Mouse (Mus musculus): Measurements from ENCODE around the gene Scube2. TPM values are rescaled to one million over a fixed set of nuclear protein-coding genes. Genes with fewer than 3 reads are reported as not detected.
A peak's percentile ranks its signal among the peaks of the same experiment; 100 is the strongest.

Gene Scube2
- 0.35 and 0.57 TPM in 2 replicates for polyA plus RNA-seq (2012; rRNA removed)

- Histone ChIP-seq H3K4me3 (ENCODE audit: insufficient read depth, low read length) (peak within 1 kb of the TSS; percentile 33), H3K27ac (ENCODE audit: insufficient read depth, low read length) (no peak within 1 kb of the TSS), H3K4me1 (ENCODE audit: control insufficient read depth, insufficient read depth, low read length) (no peaks in the 10 kb centered on the region)
- TF ChIP-seq CTCF (IDR thresholded peaks at IDR 0.05; ENCODE audit: extremely low read depth, insufficient read depth, low read length) (no peak), POLR2A (IDR thresholded peaks at IDR 0.05; ENCODE audit: extremely low read depth, insufficient read depth, low read length) (no peak)
These were observed at the start of gene Scube2 for GRCm38 (mm10) chr7:109865370-109866229. Gene Scube2 (minus strand): TSS chr7:109865679.

GRCm38 (mm10) chr7:109906165-109906564 lies 40.7 kb upstream of the Scube2 start:
- H3K4me3 ChIP-seq (ENCODE audit: insufficient read depth, low read length): no peak overlapping the region
- no peak for TF ChIP-seq CTCF (IDR thresholded peaks at IDR 0.05; ENCODE audit: extremely low read depth, insufficient read depth, low read length)
- TF ChIP-seq POLR2A (IDR thresholded peaks at IDR 0.05; ENCODE audit: extremely low read depth, insufficient read depth, low read length): no peak
- no peak overlapping the region for H3K27ac ChIP-seq (ENCODE audit: insufficient read depth, low read length)
- no peaks in the 10 kb centered on the region for H3K4me1 ChIP-seq (ENCODE audit: control insufficient read depth, insufficient read depth, low read length)

GRCm38 (mm10) chr7:109900921-109901320 lies 35.4 kb upstream of the Scube2 start:
- H3K27ac ChIP-seq (ENCODE audit: insufficient read depth, low read length): no peak overlapping the region
- no peak for TF ChIP-seq CTCF (IDR thresholded peaks at IDR 0.05; ENCODE audit: extremely low read depth, insufficient read depth, low read length)
- no peak for TF ChIP-seq POLR2A (IDR thresholded peaks at IDR 0.05; ENCODE audit: extremely low read depth, insufficient read depth, low read length)
- H3K4me1 ChIP-seq (ENCODE audit: control insufficient read depth, insufficient read depth, low read length): no peaks in the 10 kb centered on the region
- H3K4me3 ChIP-seq (ENCODE audit: insufficient read depth, low read length): no peak overlapping the region

- Histone ChIP-seq H3K4me3 (ENCODE audit: insufficient read depth, low read length) (no peak overlapping the region), H3K27ac (ENCODE audit: insufficient read depth, low read length) (no peak overlapping the region), H3K4me1 (ENCODE audit: control insufficient read depth, insufficient read depth, low read length) (no peaks in the 10 kb centered on the region)
- no peak for TF ChIP-seq POLR2A (IDR thresholded peaks at IDR 0.05; ENCODE audit: extremely low read depth, insufficient read depth, low read length)
- TF ChIP-seq CTCF (IDR thresholded peaks at IDR 0.05; ENCODE audit: extremely low read depth, insufficient read depth, low read length): no peak
These were observed 33.4 kb upstream of the Scube2 start for GRCm38 (mm10) chr7:109898911-109899310.

- H3K27ac ChIP-seq (ENCODE audit: insufficient read depth, low read length): no peak overlapping the region
- TF ChIP-seq CTCF (IDR thresholded peaks at IDR 0.05; ENCODE audit: extremely low read depth, insufficient read depth, low read length): peak; percentile 83
- no peak for TF ChIP-seq POLR2A (IDR thresholded peaks at IDR 0.05; ENCODE audit: extremely low read depth, insufficient read depth, low read length)
These were observed 27.1 kb upstream of the Scube2 start for GRCm38 (mm10) chr7:109892530-109892929.

GRCm38 (mm10) chr7:109891786-109892185 lies 26.3 kb upstream of the Scube2 start:
- H3K4me1 ChIP-seq (ENCODE audit: control insufficient read depth, insufficient read depth, low read length): no peaks in the 10 kb centered on the region
- no peak overlapping the region for H3K27ac ChIP-seq (ENCODE audit: insufficient read depth, low read length)
- no peak overlapping the region for H3K4me3 ChIP-seq (ENCODE audit: insufficient read depth, low read length)
- TF ChIP-seq POLR2A (IDR thresholded peaks at IDR 0.05; ENCODE audit: extremely low read depth, insufficient read depth, low read length): no peak
- no peak for TF ChIP-seq CTCF (IDR thresholded peaks at IDR 0.05; ENCODE audit: extremely low read depth, insufficient read depth, low read length)

More at GRCm38 (mm10) chr7:109892530-109892929, 27.1 kb upstream of the Scube2 start:
- H3K4me1 ChIP-seq (ENCODE audit: control insufficient read depth, insufficient read depth, low read length): no peaks in the 10 kb centered on the region
- H3K4me3 ChIP-seq (ENCODE audit: insufficient read depth, low read length): no peak overlapping the region

- no peak overlapping the region for H3K4me3 ChIP-seq (ENCODE audit: insufficient read depth, low read length)
- no peaks in the 10 kb centered on the region for H3K4me1 ChIP-seq (ENCODE audit: control insufficient read depth, insufficient read depth, low read length)
- H3K27ac ChIP-seq (ENCODE audit: insufficient read depth, low read length): no peak overlapping the region
- no peak for TF ChIP-seq CTCF (IDR thresholded peaks at IDR 0.05; ENCODE audit: extremely low read depth, insufficient read depth, low read length)
- TF ChIP-seq POLR2A (IDR thresholded peaks at IDR 0.05; ENCODE audit: extremely low read depth, insufficient read depth, low read length): no peak
These were observed 24.8 kb upstream of the Scube2 start for GRCm38 (mm10) chr7:109890256-109890655.

- TF ChIP-seq POLR2A (IDR thresholded peaks at IDR 0.05; ENCODE audit: extremely low read depth, insufficient read depth, low read length) (no peak), CTCF (IDR thresholded peaks at IDR 0.05; ENCODE audit: extremely low read depth, insufficient read depth, low read length) (no peak)
- no peak overlapping the region for H3K4me3 ChIP-seq (ENCODE audit: insufficient read depth, low read length)
- H3K27ac ChIP-seq (ENCODE audit: insufficient read depth, low read length): no peak overlapping the region
- no peaks in the 10 kb centered on the region for H3K4me1 ChIP-seq (ENCODE audit: control insufficient read depth, insufficient read depth, low read length)
These were observed 23.8 kb upstream of the Scube2 start for GRCm38 (mm10) chr7:109889300-109889699.

GRCm38 (mm10) chr7:109886249-109886648 lies 20.8 kb upstream of the Scube2 start:
- H3K27ac ChIP-seq (ENCODE audit: insufficient read depth, low read length): no peak overlapping the region
- no peak overlapping the region for H3K4me3 ChIP-seq (ENCODE audit: insufficient read depth, low read length)
- H3K4me1 ChIP-seq (ENCODE audit: control insufficient read depth, insufficient read depth, low read length): no peaks in the 10 kb centered on the region; the same call in 1 of the 2 replicates
- no peak for TF ChIP-seq CTCF (IDR thresholded peaks at IDR 0.05; ENCODE audit: extremely low read depth, insufficient read depth, low read length)
- TF ChIP-seq POLR2A (IDR thresholded peaks at IDR 0.05; ENCODE audit: extremely low read depth, insufficient read depth, low read length): no peak

- H3K27ac ChIP-seq (ENCODE audit: insufficient read depth, low read length): no peak overlapping the region
- no peaks in the 10 kb centered on the region; the same call in 1 of the 2 replicates for H3K4me1 ChIP-seq (ENCODE audit: control insufficient read depth, insufficient read depth, low read length)
- TF ChIP-seq POLR2A (IDR thresholded peaks at IDR 0.05; ENCODE audit: extremely low read depth, insufficient read depth, low read length) (no peak), CTCF (IDR thresholded peaks at IDR 0.05; ENCODE audit: extremely low read depth, insufficient read depth, low read length) (no peak)
- H3K4me3 ChIP-seq (ENCODE audit: insufficient read depth, low read length): no peak overlapping the region
These were observed 17.1 kb upstream of the Scube2 start for GRCm38 (mm10) chr7:109882574-109882973.
